Mouse (Mus musculus) midbrain, postnatal 0 days (tissue): ENCODE results near the gene Rundc1. TPM values are rescaled to one million over a fixed set of nuclear protein-coding genes. Genes with fewer than 3 reads are reported as not detected.

Experiments used
- ATAC-seq: fragments of 200-750 bp; cut with Nextera tagmentation; 2 replicates; pipeline ENCODE4 v1.8.0; 2017; ENCODE audit warnings: moderate number of reproducible peaks, mild to moderate bottlenecking, moderate TSS enrichment, moderate library complexity; ENCODE audit not compliant: low FRiP score
- DNase-seq: peaks from one replicate; pipeline ENCODE4 v3.0.0-alpha.2; 2015; ENCODE audit warnings: low spot score
- H3K27ac ChIP-seq: fragments of 300-500 bp; sonication (generic); 2 replicates; pipeline ENCODE4 v1.5.1; 2014; ENCODE audit warnings: low read depth, mild to moderate bottlenecking, low read length, mixed read lengths
- H3K27me3 ChIP-seq: fragments of 300-500 bp; sonication (generic); 2 replicates; pipeline ENCODE4 v1.6.1; 2014; ENCODE audit warnings: low read length, control low read depth, mixed read lengths; ENCODE audit not compliant: insufficient read depth
- H3K36me3 ChIP-seq: fragments of 300-500 bp; sonication (generic); 2 replicates; pipeline ENCODE4 v1.6.1; 2014; ENCODE audit warnings: low read length, control low read depth, mixed read lengths; ENCODE audit not compliant: insufficient read depth
- H3K4me1 ChIP-seq: fragments of 300-500 bp; sonication (generic); 2 replicates; pipeline ENCODE4 v1.6.1; 2014; ENCODE audit warnings: mild to moderate bottlenecking, control low read depth, antibody characterized with exemption, low read length, mixed read lengths; ENCODE audit not compliant: insufficient read depth
- H3K4me2 ChIP-seq: fragments of 300-500 bp; sonication (generic); 2 replicates; pipeline ENCODE4 v1.6.1; 2014; ENCODE audit warnings: low read depth, mild to moderate bottlenecking, low read length, mixed read lengths; ENCODE audit not compliant: poor library complexity, severe bottlenecking
- H3K4me3 ChIP-seq: fragments of 300-500 bp; sonication (generic); 2 replicates; pipeline ENCODE4 v1.5.1; 2014; ENCODE audit warnings: low read depth, mild to moderate bottlenecking, low read length, moderate library complexity
- H3K9ac ChIP-seq: fragments of 300-500 bp; sonication (generic); replicated peaks from 2 replicates; pipeline ENCODE4 v1.6.1; 2014; ENCODE audit warnings: mild to moderate bottlenecking, low read length, moderate library complexity, mixed read lengths; ENCODE audit not compliant: poor library complexity, severe bottlenecking
- H3K9me3 ChIP-seq: fragments of 300-500 bp; sonication (generic); 2 replicates; pipeline ENCODE4 v1.6.1; 2016; ENCODE audit warnings: low read length, control low read depth
- CTCF ChIP-seq: IDR thresholded peaks from 2 replicates; pipeline ENCODE4 v1.5.1; 2016; ENCODE audit warnings: antibody characterized with exemption, mild to moderate bottlenecking
- whole genome bisulfite sequencing: fragments of 180-500 bp; shearing (Covaris S2); extraction: QIAGEN DNeasy Blood & Tissue Kit; methylation state at CpG from one replicate; pipeline ENCODE4 v1.1.7; 2014; 5-methylcytosine and 5-hydroxymethylcytosine counted together
- polyA plus RNA-seq: library from polyadenylated mRNA; unstranded; fragments of >200 nt; fragmentation: Nextera tagmentation; extraction: Ambion mirVana; gene quantifications from 2 replicates; pipeline ENCODE4 v1.2.1, GENCODE M21; 2015
- total RNA-seq: library from RNA; depleted of rRNA; stranded (reverse); fragments of >200 nt; gene quantifications from 2 replicates; pipeline ENCODE4 v1.2.3, GENCODE M21; 2014

Gene Rundc1
- total and polyA plus RNA-seq, 2 experiments from 2014 or later: 12.9 to 24.2 TPM

DNA sequence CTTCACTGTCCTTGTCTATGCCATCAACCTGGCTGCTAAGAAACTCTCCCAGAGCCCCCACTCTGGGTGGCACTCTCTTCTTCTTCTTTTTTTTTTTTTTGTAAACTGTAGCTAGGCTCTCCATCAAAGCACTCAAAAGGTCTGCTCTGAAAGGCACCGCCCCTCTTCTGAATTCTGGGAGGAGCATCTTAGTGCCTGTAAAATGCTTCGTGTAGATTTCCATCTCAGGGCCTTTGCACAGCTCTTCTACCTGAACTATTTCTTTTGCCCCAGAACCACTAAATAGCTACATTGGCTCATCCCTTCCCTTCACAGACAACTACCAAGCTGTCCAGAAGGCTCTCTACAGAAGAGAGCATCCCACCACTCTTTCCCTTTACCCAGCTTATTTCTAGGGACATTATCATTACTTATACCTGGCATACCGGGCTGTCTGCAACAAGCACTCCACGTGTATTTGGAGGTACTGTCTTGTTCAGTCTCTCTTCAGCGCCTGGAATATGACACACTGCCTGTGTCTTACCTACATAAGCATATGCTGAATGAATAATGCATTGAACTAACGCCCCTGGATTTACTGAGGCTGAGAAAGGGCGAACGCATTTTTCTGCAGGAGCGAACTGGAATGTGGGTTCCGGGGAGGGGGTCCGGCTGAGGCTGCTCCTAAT lies 8.3 kb upstream of the Rundc1 start:
- no peak for DNase-seq
- peaks cover 12% of the 10 kb centered on the region for H3K36me3 ChIP-seq
- no peaks in the 10 kb centered on the region for H3K4me1 ChIP-seq
- WGBS: under 1% methylated on average over 11 of the region's 11 CpGs
- H3K4me3 ChIP-seq: peak overlapping the region; percentile 74
- H3K27ac ChIP-seq: peak overlapping the region; percentile 90
- H3K27me3 ChIP-seq: no peaks in the 10 kb centered on the region
- no peaks in the 10 kb centered on the region for H3K9me3 ChIP-seq
- no peak for TF ChIP-seq CTCF
- peak overlapping the region; percentile 88 for H3K9ac ChIP-seq
- no peak for ATAC-seq
- H3K4me2 ChIP-seq: peak overlapping the region; percentile 70

DNA sequence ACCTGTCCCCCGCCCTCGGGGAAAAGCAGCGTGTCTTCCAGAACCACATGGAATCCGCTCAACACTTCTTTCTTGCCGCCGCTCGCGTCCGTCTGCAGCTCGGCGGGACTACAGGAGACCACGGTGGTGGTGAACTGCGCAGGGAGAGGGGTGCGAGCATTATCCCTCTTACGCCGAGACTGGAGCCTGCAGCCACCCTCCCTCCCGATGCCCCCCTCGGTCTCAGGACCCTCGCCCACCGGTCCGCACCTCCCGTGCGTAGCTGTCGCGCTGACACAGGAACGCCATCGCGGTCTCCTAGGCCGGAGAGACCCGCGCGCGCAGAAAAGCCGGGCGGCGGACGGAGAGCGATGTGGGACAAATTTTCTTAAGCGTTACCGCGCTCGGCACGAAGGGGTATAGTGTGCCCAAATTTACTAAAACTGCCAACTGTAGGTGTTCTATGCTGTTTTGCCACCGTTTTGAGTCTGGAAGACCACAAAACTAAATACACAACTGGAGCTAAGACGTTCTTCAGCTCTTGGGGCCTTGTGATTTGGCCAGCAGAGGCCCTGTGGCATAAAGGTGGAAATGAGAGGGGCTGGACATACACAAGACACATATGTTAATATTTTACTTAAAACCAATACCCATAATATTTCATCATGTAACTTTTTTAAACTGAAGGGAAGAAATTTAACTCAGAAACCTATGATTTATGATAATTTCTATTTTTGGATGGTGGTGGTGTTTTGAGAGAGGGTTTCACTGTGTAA lies 7.6 kb upstream of the Rundc1 start, which contains the start of gene Aarsd1:
TSS of gene Aarsd1 (minus strand) at position 515 of the 755 bp plus-strand sequence.
- Histone ChIP-seq H3K27me3 (no peaks in the 10 kb centered on the region), H3K4me1 (no peaks in the 10 kb centered on the region), H3K4me3 (peak within 1 kb of the TSS; percentile 74), H3K9me3 (no peaks in the 10 kb centered on the region), H3K4me2 (peak within 1 kb of the TSS; percentile 70), H3K27ac (peak within 1 kb of the TSS; percentile 90), H3K36me3 (peaks cover 7% of the 10 kb centered on the region), H3K9ac (peak within 1 kb of the TSS; percentile 88)
- DNase-seq (peak; percentile 86), ATAC-seq (peak; percentile 82)
- TF ChIP-seq CTCF: no peak
- WGBS: under 1% methylated on average over 45 of the region's 45 CpGs

DNA sequence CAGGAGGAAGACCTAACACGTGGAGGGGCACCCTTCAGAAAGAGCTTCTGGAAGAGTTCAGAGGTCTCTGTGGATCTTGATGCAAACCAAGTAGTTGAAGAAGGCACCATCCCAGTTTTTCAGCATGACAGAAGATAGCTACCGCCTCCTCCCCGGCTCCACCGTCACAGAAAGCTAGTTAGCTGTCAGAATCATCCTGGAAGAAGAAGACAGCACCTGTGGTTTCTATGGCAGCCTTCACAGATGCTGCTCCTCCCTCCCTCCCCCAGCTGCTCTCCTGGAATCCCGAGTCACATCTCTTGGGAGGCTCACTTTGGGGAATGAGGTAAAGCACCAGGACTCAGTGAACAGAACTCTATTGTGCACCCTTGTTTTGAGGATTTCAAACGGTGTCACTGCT lies 5.9 kb upstream of the Rundc1 start:
- Histone ChIP-seq H3K4me3 (no peak overlapping the region), H3K9ac (no peak overlapping the region), H3K4me1 (peaks cover under 1% of the 10 kb centered on the region; the same call in 1 of the 2 replicates), H3K27me3 (no peaks in the 10 kb centered on the region), H3K9me3 (no peaks in the 10 kb centered on the region), H3K4me2 (no peak overlapping the region), H3K36me3 (peaks cover under 1% of the 10 kb centered on the region; the same call in 1 of the 2 replicates), H3K27ac (no peak overlapping the region)
- 63% methylated on average over 6 of the region's 6 CpGs for WGBS
- DNase-seq (no peak), ATAC-seq (no peak)
- no peak for TF ChIP-seq CTCF

DNA sequence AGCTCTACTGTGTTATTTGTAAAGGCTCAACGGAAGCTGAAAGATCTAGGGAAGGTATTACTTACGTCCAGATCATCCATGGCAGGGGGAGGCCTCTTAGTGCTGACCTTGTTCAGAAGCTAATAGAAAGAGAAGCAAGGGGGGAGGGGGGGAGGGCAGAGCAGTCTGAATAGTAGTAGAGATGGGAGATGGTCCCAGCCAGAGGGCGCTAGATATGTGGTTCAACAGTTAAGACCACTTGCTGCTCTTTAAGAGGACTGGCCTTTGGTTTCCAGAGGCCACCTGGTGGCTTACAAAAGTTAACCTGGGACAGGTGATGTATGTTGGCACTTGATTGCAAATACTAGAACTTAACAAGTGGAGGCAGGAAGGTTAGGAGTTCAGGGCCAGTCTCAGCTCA lies 5.3 kb upstream of the Rundc1 start:
- ATAC-seq (no peak), DNase-seq (peak; percentile 37)
- H3K9ac ChIP-seq: no peak overlapping the region
- H3K9me3 ChIP-seq: no peaks in the 10 kb centered on the region
- TF ChIP-seq CTCF: peak; percentile 60
- H3K27ac ChIP-seq: no peak overlapping the region
- no peak overlapping the region for H3K4me2 ChIP-seq
- H3K4me1 ChIP-seq: peaks cover 6% of the 10 kb centered on the region
- 28% methylated on average over 3 of the region's 3 CpGs for WGBS
- no peaks in the 10 kb centered on the region for H3K36me3 ChIP-seq
- no peak overlapping the region for H3K4me3 ChIP-seq
- no peaks in the 10 kb centered on the region for H3K27me3 ChIP-seq

DNA sequence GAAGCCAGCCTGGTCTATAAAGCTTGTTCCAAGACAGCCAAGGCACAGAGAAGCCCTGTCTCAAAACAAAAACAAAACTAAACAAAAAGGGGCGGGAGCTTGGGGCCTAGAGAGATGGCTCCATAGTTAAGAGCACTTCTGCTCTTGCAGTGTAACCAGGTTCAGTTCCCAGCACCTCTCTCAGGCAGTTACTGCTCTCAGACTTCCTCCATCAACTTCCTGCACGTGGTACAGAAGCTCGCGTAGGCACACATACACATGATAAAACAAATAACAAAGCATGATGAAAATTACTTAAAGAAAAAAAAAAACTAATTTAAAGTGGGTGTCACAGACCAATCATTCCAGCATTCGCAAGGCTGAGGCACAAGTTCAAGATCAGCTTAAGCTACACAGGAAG lies 4.7 kb upstream of the Rundc1 start:
- H3K4me2 ChIP-seq: no peak overlapping the region
- H3K36me3 ChIP-seq: no peaks in the 10 kb centered on the region
- DNase-seq: no peak
- H3K4me3 ChIP-seq: no peak overlapping the region
- H3K4me1 ChIP-seq: peaks cover 6% of the 10 kb centered on the region
- ATAC-seq: no peak
- no peak overlapping the region for H3K27ac ChIP-seq
- TF ChIP-seq CTCF: no peak
- WGBS: 89% methylated on average over 5 of the region's 5 CpGs
- H3K27me3 ChIP-seq: no peaks in the 10 kb centered on the region
- no peaks in the 10 kb centered on the region for H3K9me3 ChIP-seq
- no peak overlapping the region for H3K9ac ChIP-seq
